Mouse (Mus musculus) urinary bladder, adult 2 months (tissue): ENCODE results near the gene Kcne2. TPM values are rescaled to one million over a fixed set of nuclear protein-coding genes. Genes with fewer than 3 reads are reported as not detected.

Experiments
- DNase-seq: peaks from one replicate; pipeline ENCODE4 v3.0.0; 2022; ENCODE audit warnings: low spot score
- polyA plus RNA-seq: library from polyadenylated mRNA; depleted of rRNA; stranded (reverse); fragments of >200 nt; gene quantifications from 2 replicates; pipeline ENCODE4 v1.2.3, GENCODE M21; 2012; rRNA removed

Kcne2 gene
- polyA plus RNA-seq, result not detected in 2 replicates

- no peak for DNase-seq
These were observed at the start of gene Kcne2 for GRCm38 (mm10) chr16:92292101-92292500. Gene Kcne2 (plus strand): TSS chr16:92292389.

- no peak for DNase-seq
These were observed 46.3 kb upstream of the Kcne2 start for GRCm38 (mm10) chr16:92245909-92246308.

DNA sequence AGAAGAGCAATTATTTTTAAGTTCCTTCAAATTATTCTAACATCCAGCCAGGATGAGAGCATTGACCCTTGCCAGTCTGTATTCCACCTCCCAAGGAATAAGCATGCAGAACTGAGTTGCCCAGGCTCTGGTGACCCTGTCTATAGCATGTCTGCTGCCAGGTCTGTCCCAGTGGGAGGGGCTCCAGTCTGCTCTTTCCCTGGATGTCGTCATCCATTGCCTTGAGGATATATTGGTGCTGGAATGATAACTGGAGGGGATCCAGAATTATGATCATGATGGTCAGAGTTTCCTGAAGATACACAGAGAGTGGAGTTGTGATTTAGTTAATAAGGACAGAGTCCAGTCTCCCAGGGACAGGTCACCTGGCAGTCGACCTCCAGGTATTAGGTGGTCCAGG, 45.2 kb upstream of the Kcne2 start:
- DNase-seq, result no peak

- DNase-seq, result no peak
These were observed 44.5 kb upstream of the Kcne2 start for GRCm38 (mm10) chr16:92247700-92248099.

- DNase-seq, result no peak
These were observed 42.5 kb upstream of the Kcne2 start for GRCm38 (mm10) chr16:92249681-92250080.

DNA sequence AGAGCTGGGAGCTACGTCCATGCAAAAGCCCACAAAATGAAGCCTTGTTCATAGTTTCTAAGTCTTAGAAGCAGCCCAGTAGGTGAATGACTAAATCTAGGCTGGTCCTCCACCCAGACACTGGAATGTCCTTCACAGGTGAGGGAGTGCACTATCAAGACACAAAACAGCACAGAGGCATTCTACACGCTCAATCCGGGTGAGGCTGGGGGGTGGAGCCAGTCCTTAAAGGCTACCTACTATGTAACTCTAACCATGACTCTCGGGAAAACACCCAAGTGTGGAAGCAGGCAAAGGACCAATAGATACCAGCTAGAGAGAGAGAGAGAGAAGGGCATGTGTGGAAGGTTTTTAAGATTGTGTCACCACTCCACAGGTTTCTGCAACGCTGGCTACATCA, 41.7 kb upstream of the Kcne2 start:
- no peak for DNase-seq

DNA sequence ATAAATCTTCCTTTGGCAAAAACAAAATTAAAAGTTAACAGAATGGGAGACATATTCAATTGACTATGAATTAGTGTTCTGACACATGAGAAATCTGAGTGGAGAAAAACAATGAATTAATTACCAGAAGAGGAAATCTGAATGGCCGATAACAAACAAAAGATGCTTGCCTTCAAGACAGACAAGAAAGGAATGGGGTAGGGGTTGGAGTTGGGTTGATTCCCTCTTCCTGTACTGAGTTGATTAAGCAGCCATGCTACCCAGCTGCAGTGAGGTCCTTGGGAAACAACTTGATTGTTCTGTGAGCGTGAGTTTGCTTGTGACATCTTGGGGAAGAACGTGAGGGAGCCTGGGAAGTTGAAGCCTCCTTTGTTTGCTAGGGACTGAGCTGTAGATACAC, 37.9 kb upstream of the Kcne2 start:
- DNase-seq, result no peak

- DNase-seq, result no peak
These were observed 24.3 kb upstream of the Kcne2 start for GRCm38 (mm10) chr16:92267861-92268260.

DNA sequence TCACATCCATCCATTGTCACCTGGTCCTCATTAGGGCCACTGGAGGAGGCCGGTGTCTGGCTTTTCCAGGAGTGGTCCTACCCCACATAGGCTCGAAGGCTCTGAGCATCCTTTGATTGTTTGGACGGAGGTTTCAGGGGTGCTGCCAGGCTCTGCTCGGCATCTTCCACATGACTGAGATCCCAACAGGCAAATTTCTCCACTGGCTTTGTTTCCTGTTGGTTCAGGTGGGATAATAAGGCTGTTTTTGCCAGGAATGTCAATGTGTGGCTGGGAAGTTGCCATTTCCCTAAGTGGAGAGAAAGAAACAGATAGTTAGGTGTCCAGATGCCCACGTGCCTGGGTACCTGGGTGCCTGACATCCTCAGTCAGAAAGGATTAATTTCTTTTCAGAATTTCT, 17.7 kb upstream of the Kcne2 start:
- DNase-seq, result no peak

DNA sequence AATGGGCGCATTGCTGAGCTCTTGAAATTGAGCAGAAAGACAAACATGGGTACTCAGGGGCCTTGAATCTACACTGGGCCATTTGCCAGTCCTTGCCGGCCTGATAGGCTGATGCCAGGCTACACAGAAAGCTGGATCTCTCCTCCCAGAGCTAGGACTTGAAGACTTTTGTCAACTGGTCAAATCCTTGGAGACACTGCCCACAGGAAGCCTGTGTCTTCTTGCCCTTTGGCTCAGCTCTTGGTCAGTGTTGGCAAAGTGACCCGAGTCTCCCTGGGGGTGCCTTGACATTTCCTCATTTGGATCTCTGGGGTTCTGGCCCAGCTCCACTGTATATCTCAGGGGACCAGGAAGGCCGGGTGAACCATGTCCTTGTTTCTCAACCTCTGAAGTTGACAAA, 16.7 kb upstream of the Kcne2 start:
- DNase-seq, result no peak

DNA sequence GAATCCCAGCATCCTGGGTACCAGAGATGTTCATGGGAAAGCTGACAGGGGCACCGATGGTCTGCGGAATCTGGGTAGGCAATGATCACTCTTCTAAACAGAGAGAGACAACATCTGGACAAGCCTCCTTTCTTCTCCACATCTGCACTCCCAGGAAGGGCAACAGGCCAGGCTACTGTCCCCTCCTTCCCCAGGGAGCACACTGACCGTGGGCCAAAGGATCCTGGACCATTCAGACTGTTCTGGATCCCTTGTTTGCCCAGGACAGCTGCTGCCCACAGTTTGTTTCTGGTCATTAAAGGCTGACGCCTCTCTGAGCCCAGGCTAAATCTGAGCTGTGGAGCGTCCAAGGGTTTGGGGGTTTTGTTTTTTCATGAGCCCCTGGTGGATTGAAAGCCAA, 9.5 kb upstream of the Kcne2 start:
- no peak for DNase-seq

DNA sequence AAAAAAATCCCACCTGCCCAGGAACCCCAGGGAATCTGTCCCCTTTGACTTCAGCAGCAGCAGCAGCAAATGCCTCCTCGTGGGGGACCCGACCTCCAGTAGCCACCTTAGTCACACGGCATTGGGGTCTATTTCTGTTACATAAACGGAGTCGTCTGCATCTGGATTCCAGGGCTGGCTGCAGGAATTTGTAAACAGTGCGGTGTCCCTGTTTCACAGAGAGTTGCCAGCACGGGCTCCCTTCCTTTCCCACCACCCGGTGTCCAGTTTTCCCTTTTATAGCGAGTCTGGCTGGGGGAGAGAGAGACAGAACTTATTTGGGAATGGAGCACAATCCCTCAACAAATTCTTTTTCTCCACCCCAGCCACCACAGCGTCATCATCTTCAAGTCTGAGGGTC, 7.1 kb upstream of the Kcne2 start:
- no peak for DNase-seq

- peak; percentile 69 for DNase-seq
These were observed 5.6 kb upstream of the Kcne2 start for GRCm38 (mm10) chr16:92286609-92287008.

- DNase-seq, result no peak
These were observed 3.4 kb upstream of the Kcne2 start for GRCm38 (mm10) chr16:92288778-92289177.

DNA sequence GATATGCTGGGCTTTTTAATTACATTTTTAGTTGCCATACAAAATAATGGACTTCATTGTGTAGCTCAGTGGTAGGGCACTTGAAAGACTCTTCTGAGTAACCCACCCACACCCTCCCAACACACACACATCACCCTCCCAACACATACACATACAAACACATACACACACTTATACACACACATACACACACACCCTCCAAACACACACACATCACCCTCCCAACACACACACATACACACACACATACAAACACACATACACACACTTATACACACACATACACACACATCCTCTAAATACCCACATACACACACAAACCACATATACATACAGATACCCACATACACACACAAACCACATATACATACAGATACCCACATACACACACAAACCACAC, 2.1 kb upstream of the Kcne2 start:
- no peak for DNase-seq

DNA sequence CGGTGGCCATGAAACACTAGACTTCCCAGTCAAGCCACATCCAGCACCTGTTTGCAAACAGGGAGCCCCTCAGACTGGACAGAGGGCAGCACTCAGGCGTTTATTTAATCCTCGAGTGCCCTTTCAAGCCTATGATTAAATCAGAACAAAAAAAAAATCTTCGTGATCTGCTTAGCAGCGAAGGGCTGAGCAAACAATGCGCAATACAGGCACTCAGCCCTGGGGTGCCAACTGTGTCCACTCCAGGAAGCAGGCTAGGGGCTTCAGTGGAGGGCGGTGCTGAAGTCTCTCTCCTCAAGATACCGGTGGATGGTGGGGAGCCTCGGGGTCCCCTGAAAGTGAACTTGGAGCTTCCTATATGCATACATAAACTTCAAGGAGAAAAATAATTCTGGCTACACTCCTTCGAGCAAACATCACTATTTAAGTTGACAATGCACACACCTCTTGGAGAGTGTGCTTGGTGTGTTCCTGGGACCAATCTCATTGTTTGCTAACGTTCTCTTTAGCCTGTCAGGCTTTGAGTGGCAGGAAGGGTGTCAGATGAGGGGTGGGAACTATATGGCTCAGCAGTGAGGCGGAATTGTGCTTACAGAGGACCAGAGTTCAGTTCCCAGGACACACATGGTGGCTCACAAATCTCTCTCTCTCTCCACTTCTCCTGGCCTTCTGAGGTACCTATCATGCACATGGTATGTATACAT, 2.2 kb downstream of the Kcne2 start:
- DNase-seq, result no peak

- DNase-seq, result no peak
These were observed 3.1 kb downstream of the Kcne2 start for GRCm38 (mm10) chr16:92295328-92295727.

- DNase-seq, result peak; percentile 72
These were observed 8.6 kb downstream of the Kcne2 start, which contains the start of gene Smim11 for GRCm38 (mm10) chr16:92300649-92301411. Gene Smim11 (plus strand): TSS chr16:92301286.

DNA sequence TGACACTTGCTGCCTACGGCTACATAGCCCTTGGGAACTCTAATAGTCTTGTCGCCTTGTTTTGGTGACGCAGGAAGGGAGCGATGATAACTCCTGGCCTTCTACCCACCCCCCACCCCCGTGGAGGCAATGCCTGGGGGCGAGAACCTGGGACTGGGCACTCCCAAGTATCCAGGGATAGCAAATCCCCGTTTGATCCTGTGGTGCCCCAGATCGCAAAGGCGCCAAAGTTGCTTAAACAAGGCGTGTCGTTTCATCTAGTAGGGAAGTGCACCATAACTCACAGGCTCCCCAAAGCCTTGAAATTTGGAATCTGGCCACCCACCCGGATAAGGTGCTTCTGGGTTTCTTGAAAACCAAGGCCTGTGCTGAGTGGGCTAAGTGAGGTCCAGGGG, 9.2 kb downstream of the Kcne2 start:
- DNase-seq, result no peak

- DNase-seq, result no peak
These were observed 9.8 kb downstream of the Kcne2 start for GRCm38 (mm10) chr16:92301989-92302388.

DNA sequence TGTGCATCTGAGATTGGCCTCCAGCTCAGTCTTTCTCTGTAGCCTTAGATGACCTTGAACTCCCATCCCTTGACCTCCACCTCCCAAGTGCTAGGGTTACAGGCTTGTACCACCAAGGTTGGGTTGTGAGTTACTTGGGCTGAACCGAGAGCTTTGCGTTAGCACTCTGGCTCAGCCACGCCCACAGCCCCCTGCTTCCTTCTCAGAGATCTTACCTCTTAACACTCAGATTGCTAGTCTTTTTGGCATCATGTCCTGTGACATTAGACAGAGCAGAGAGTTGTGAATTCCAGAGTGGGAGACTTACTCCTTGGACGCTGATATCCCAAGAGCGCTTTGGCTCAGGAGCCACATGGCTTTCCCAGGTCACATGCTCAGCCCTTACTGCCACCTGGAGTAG, 10.3 kb downstream of the Kcne2 start:
- DNase-seq, result no peak

- DNase-seq, result no peak
These were observed 13.3 kb downstream of the Kcne2 start for GRCm38 (mm10) chr16:92305519-92305918.

- no peak for DNase-seq
These were observed 15.8 kb downstream of the Kcne2 start for GRCm38 (mm10) chr16:92307947-92308346.
